Mouse (Mus musculus): Measurements from ENCODE around the gene Klk8.

- TF ChIP-seq CTCF (IDR thresholded peaks at IDR 0.05; ENCODE audit: extremely low read depth, insufficient read depth, insufficient read length, insufficient replicate concordance): no peak
- no peak for TF ChIP-seq POLR2A (IDR thresholded peaks at IDR 0.05; ENCODE audit: low read depth, low read length)
Measured at GRCm38 (mm10) chr7:43829006-43829405, 31.6 kb downstream of the Klk8 start.
